Mouse (Mus musculus) megakaryocyte progenitor cell, adult 5-6 weeks (primary cell): ENCODE data around the gene Gm20517. TPM values are rescaled to one million over a fixed set of nuclear protein-coding genes. Genes with fewer than 3 reads are reported as not detected.
A peak's percentile ranks its signal among the peaks of the same experiment; 100 is the strongest.
"Not testable (repeated sequence)": the region's sequence is repeated elsewhere in the genome, so short reads cannot be mapped to it uniquely, and the experiment has no call there.

Experiments used
- ATAC-seq: replicated peaks from 2 replicates; pipeline ENCODE4 v1.8.0; 2016; ENCODE audit warnings: mild to moderate bottlenecking, moderate TSS enrichment, inconsistent platforms; ENCODE audit not compliant: poor library complexity
- total RNA-seq, 2 experiments: library from RNA; stranded (forward) in 1 of 2; stranded (reverse) in 1 of 2; fragments of 157-497, 149-512 nt in 1 of 2; fragments of 200-1000 nt in 1 of 2; gene quantifications; 2 replicates each; pipeline versions ENCODE4 v1.2.3 to v1.2.4; 2015 to 2017

The Gm20517 gene
- total RNA-seq, 2 experiments from 2014 or later = 2.2 to 3.4 TPM

DNA sequence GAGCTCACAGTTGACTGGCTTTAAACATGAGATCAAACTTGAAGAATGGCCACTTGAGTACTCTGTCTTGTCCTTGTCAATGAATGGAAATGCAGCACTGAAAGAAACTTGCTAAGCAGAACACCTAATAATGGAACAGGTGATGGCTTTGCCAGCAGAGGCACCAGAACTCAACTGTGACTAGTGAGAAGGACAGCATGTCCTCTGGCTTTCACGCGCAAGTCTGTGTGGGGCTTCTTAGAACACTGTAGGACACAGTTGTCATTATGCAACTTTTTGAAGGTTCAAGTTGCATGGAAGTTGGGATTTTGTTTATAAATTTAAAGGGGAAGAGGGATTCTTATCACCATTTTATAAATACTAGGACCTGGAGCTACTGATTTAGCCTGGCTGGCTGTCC lies 13.7 kb downstream of the Gm20517 start:
- no peak for ATAC-seq

DNA sequence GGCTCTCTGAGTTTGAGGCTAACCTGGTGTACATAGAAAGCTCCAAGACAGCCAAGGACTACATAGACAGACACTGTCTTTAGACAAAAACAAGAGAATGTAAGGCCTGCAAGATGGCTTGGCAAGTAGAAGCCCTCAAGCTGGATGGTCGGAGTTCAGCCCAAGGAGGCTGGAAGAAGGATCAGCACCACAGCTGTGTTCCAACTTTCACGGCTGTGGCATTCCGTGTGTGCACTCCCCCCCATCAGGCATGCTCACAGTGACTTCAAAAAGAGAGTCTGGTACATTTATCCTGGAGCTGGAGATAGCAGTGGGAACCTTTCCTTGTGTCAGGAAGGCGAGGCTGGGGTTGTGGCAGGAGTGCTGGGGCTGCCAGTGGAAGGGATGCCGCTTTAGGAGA lies 14.6 kb downstream of the Gm20517 start:
- ATAC-seq = no peak

DNA sequence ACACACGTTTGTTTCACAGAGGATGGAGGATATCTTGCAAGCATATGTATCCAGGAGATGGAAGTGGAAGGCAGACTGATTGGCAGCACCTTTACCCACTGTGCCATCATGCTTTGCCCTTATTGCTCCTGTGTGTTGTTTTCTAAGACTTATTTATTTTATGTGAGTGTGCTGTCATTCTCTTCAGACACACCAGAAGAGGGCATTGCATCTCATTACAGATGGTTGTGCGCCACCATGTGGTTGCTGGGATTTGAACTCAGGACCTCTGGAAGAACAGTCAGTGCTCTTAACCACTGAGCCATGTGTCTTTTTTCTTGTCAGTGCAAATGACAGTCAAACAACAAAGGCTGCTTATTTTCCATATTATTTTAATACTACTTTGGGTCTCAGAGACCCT lies 16.4 kb downstream of the Gm20517 start:
- no peak for ATAC-seq

DNA sequence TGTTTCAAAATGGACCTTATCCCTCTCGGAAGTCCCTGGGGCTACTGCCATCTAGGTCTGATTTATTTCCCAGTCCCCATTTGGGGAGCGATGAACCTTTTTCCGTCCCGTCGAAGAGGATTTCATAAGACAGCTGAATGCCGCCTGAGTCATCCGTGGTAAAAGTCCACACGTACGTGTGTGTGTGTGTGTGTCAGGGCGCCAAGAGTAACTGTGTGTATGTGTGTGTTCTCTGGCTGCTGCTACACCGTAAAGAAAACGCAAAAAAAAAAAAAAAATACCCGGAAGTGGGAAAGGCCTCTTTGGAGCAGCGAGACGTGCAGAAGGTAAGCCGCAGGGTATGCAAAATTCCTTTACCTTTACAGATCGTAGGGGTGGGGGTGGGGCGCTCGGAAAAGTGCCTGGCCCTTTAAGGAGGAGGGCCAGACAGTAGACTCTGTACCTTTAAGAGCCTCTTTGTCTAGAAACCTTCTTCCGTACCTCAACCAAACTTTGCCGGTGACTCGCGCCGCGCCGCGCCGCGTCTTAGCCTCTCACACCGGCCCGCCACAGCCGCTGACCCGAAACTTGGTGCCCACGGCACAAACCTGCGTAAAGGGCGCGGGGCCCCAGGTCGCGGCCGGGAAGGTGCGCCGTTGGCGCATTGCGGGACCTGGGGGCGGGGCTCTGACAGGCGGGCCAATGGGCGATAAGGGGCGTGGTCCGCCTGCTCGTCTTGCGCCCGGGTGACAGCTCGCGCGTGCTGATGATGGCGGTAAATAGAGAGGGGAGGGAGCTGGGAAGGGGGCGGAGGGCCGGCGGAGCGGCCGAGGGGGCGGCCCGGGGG lies 17.7 kb downstream of the Gm20517 start:
- peak; percentile 91 for ATAC-seq

DNA sequence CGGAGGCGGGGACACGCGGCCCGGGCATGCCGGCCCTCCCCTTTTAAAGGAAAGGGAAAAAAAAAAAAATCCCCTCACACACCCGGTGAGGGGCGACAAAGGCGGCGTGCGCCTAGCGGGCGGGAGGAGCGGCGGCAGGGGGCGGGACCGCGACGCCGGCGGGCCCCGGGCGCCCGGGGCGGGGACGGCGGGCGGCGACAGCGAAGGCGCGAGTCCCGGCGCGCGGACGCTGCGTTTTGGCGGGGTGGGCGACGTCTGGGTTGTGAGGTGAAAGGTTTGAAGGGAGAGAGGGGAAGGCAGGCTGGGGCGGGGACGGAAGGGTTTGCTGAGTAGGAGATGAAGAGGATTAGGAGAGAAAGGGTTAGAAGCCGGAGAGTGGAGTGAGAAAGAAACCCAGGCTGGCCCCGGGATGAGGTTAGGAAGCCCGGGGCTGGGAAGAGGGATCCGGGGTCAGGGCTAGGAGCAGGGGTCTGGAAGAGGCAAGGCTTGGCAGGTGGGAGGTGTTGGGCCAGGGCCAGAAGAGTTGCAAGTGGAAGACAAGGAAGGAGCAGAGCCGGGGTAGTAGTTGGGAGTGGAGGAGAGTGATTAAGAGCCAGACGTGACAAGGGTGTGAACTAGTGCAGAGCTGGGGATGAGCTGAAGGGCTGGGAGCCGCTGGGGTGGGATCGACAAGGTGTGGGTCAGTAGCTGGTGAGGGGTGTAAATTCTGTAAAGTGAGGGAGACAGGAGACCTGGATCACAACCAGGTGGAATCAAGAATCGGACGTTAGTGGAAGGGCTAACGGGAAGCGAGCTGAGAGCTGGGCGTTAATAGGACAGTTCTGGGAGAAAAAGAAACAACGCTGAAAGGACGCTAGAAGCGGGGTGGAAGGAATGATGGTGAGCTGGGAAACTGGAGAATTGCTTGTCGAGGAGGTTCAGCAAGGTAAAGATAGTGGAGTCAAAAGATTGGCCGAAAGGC lies 18.6 kb downstream of the Gm20517 start:
- peak; percentile 17 for ATAC-seq

DNA sequence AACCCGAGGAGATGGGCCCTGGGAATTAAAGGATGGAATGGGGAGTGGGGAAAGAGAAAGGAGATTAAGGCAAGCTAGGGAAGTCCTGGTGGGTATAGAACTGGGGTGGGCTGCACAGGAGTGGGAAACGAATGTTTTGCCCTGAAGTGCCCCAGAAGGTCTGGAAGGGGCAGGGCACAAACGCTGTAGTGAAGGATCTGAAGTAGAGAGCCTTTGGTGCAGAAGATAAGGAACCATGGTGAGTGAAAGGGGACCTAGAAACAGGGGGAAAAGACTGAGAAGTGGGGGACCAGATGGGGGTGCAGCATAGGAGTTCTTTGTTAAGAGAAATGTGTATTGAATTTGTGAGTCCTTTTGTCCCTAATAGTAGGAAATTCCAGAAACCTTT lies 19.3 kb downstream of the Gm20517 start, which contains the start of gene Usp49:
Gene Usp49, plus strand, starts transcription at position 13 of the 388 bp plus-strand sequence.
- ATAC-seq = no peak

DNA sequence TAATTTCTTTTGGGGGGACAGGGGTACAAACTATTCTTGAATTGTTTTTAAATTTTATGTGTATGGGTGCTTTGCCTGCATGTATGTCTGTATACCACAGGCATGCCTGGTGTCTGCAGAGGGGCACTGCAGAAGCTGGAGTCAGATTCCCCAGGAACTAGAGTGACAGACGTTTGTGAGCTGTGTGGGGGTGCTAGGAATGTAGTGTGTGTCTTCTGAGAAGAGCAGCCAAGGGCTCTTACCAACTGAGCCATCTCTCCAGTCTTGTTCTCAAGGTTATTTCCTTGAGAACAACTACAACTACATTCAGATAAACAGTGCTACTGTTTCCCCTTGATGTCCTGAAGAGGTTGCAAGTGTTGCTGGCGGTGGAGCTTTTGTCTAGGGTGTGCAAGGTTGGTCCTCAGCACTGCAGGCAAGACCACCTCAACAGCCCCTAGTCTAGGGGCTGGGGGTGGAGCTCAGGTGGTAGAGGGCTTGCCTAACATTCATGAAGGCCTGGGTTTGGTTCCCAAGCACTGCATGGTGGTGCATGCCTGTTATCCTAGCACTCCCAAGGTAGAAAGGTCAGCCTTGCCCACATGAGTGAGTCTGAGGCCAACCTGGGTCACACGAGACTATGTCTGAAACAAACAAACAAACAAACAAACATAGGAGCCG lies 20.9 kb downstream of the Gm20517 start:
- ATAC-seq = no peak

DNA sequence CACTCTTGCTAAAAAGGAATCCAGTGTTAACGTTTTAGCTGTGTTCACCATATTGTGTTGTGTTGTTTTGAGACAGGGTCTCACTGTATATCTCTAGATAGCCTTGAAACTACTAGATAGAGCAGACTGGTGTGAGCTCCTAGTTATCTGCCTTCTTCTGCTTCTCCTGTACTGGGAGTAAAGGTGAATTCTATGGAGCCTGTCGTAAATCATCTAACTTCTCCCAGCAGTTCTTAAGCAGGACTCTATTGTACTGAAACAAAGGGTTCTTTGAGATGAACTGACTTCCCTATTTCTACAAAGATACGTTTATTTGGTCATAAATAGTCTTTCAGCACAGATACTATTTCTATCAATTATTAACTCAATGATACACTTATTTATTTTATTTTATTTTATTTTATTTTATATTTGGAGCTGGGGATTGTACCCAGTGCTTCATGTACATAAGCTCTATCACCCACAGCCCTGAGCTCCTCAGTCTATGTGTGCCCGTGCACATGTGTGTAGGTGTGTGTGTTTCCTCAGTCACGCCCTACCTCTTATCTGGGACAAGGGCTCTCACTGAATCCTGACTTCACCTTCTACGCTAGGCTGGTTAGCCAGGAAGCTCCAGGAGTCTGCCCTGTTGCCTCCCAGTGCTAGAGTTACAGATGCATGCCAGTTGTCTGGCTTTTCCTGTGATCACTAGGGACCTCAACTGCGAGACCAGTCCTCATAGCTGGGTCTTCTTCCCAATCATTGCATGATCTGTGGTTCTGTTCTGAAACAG lies 22.8 kb downstream of the Gm20517 start:
- no peak for ATAC-seq

DNA sequence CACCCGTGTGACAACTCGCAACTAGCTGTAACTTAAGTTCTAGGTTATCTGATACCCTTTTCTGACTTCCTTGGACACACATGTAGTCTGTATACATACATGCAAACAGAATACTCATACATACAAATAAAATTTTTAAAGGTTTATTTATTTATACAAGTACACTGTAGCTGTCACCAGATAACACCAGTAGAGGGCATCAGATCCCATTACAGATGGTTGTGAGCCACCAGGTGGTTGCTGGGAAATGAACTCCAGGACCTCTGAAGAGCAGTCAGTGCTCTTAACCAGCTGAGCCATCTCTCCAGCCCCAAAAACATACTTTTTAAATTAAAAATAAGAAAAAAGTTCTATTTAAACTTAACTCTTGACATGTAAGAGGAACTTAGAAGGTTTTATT lies 31.6 kb downstream of the Gm20517 start:
- ATAC-seq = no peak

DNA sequence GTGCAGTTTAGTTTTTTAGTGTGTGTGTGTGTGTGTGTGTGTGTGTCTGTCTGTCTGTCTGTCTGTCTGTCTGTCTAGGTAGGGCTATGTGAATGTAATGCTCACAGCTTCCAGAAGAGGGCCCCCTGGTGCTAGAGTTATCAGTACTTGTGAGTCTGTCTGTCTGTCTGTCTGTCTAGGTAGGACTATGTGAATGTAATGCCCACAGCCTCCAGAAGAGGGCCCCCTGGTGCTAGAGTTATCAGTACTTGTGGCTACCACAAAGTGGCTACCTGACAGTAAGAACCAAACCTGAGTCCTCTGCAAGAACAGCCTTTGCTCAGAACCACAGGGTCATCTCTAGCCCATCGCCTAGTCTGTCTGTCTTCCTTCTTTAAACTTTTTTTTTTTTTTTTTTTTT lies 35.3 kb downstream of the Gm20517 start:
- ATAC-seq = peak; percentile 100

DNA sequence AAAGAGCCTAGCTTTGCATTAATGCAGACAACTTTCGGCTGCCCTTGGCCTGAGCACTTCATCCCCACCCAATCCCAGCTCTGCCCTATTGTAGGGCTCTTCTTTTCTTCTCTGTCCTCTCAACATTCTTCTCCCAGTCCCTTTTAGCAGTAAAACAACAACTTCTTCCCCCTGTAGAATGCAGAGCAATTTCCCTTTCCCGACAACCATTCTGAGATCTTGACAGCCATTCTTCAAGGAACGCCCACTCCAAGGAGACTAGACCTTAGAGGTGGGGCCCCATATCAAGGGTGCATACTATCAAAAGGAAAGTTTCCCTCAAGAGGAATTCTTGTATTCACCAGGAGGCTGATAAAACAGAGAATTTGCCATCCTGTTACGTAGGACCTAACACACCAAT lies 37.6 kb downstream of the Gm20517 start:
- no peak for ATAC-seq

DNA sequence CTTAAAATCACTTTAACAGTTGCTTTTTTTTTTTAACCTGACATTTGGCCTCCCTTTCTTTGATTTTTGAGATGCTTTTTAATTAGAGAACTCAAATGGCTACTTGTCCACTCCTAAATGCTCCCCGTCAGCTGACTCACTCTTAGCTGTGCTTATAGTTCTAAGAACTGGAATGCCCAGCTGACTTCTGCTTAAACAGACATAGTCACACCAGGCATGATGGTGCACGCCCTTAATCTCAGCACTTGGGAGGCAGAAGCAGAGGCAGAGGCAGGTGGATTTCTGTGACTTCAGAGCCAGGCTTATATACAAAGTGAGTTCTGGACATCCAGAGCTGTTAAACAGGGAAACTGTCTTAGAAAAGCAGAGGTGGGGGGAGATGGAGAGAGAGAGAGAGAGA lies 40.6 kb downstream of the Gm20517 start:
- ATAC-seq = no peak

DNA sequence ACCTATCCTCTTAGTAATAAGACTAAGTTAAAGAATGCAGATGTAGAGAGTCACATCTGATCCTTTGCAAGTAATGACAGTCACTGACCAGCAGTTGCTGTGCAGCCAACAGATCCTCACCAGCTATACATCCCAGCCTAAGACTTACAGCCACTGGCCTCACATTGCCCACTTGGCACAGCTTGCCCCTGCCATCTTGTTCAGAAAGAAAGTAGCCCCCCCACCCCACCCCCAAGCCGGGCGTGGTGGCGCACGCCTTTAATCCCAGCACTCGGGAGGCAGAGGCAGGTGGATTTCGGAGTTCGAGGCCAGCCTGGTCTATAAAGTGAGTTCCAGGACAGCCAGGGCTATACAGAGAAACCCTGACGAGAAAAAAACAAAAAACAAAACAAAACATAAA lies 43.0 kb downstream of the Gm20517 start:
- not testable (repeated sequence) for ATAC-seq

DNA sequence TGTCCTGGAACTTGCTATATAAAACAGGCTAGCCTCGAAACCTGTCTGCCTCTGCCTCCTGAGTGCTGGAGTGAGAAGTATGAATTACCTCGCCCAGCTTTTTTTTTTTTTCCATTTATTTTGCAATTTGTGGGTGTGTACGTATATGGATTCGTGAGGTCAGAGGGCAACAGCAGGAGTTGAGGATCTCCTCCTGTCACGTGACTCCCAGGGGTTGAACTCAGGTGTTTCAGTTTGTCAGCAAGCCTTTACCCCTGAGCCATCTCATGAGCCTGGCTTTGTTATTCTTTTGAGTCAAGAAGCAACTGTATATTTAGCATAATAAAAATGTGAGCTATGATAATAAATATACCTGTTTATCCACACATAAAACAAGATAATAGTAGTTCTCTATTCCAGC lies 44.3 kb downstream of the Gm20517 start:
- ATAC-seq = no peak

DNA sequence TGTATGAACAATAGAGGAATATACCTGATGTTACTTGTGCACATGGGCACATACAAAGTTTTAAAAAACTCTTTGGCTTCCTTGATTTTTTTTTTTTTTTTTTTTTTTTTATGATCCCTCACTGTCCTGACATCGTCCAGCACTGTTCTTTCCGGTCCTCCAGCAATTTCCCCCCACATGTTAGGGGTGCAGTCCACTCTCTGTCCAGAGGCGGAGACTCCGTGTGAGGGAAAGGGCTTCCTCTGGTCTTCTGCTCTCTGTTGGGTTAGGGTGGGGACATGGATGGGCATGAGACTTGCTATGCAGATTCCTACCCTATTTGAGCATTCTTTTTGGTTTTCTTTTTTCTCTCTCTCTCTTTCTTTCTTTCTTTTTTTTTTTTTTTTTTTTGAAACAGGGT lies 46.5 kb downstream of the Gm20517 start:
- no peak for ATAC-seq

DNA sequence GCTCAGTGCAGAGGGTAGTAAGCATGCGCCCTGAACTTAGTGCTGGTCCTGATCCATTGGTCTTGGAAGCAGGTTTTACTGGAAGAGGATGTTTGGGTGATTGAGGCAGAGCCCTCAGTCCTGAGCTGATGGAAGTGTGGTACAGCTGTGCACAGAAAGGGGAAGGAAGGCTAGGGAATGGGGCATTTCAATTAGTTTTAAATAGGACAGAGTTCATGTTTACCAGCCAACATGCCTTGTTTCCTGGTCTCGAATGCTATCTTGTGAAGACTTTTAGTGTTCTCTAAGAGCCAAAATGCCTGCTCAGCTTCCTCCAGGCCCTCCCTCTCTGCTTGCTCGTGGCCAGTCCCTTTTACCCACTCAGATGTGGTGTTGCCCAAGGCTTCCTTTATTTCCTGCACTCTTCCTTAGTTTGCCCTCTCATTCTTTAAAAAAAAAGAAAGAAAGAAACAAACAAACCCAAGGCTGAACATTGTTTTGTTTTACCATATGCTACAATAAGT lies 47.4 kb downstream of the Gm20517 start:
- ATAC-seq = no peak

DNA sequence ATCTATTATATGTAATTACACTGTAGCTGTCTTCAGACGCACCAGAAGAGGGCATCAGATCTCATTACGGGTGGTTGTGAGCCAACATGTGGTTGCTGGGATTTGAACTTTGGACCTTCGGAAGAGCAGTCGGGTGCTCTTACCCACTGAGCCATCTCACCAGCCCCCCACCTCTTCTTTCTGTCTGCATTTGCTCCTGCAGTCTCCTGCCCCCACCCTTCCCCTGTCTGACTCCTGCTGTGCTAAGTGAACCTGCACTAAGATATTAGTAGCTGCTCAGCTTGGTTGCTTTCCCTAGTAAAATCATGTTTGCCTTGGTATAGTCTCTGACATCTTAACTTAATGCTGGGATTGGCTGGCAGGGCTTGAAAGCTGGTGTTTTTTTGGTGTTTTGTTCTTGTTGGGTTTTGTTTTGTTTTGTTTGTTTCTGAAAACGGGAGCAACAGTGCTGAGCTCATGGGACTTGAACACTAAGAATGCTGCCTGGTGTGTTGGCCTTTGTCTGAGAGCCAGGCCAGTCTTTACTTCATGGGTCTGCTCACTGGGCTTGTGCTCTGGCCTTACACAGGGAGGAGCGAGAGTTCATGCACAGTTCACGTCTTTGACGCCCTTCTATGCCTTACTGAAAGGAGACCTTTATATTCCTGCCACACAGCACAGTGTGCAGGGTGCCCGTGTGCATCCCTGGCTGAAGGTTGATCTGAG lies 51.8 kb downstream of the Gm20517 start:
- ATAC-seq = no peak

DNA sequence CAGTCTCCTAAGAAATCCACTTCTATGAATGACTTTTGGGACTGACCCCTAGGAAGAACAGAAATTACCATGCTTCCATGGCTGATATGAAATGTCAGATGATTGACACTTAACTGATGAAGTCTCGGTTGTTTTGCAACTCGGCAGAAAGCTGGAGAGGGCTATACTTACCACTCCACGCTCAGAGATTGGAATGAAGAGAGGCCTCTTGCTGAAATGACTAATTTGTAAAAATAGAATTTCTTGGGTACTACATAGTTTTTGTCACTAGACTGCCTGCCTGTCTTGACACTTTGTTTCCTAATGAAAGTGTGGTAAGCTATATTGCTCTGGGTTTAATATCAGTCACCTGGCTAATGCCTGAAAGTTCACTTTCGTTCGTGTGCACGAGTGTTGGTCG lies 53.1 kb downstream of the Gm20517 start:
- no peak for ATAC-seq

DNA sequence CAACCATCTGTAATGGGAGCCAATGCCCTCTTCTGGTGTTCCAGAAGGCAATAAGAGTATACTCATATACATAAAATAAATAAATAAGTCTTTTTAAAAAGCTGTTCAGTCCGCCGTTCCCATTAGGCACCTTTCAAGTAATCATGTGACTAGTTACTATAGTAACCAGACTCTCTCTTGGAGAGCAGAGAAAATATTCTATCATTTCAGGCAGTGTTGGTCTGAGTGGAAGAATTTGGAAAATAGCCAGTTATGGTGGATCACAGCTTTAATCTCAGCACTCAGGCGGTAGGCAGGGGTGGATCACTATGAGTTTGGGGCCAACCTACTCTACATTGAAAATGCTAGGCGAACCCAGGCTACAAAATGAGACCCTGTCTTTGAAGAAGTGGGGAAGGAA lies 57.8 kb downstream of the Gm20517 start:
- no peak for ATAC-seq

DNA sequence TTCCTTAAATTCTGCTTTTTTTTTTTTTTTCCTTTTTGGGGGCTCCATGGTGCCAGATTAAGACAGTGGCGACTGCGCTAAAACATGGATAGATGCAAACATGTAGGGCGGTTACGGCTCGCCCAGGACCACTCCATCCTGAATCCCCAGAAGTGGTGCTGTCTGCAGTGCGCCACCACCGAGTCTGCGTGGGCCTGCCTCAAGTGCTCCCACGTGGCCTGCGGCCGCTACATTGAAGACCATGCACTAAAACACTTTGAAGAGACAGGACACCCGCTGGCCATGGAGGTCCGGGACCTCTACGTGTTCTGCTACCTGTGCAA lies 60.6 kb downstream of the Gm20517 start:
- no peak for ATAC-seq
